Mouse (Mus musculus) myocyte (in vitro differentiated cells): ENCODE data around the gene Jmjd6. TPM values are rescaled to one million over a fixed set of nuclear protein-coding genes. Genes with fewer than 3 reads are reported as not detected.

Experiments
- H3K27me3 ChIP-seq: one replicate; pipeline ENCODE4 v1.6.1; 2011; ENCODE audit not compliant: control insufficient read depth, insufficient read depth, insufficient read length
- H3K36me3 ChIP-seq: one replicate; pipeline ENCODE4 v1.6.1; 2011; ENCODE audit not compliant: control insufficient read depth, insufficient read depth
- H3K4me2 ChIP-seq: one replicate; pipeline ENCODE4 v1.6.1; 2011; ENCODE audit warnings: low read depth, control low read depth
- H3K4me3 ChIP-seq: one replicate; pipeline ENCODE4 v1.5.1; 2011; ENCODE audit warnings: mild to moderate bottlenecking, control low read depth, moderate library complexity
- H3K79me2 ChIP-seq: one replicate; pipeline ENCODE4 v1.6.1; 2011; ENCODE audit not compliant: control insufficient read depth, insufficient read depth
- H3ac ChIP-seq: one replicate; pipeline ENCODE4 v1.6.1; 2011; ENCODE audit not compliant: control insufficient read depth, insufficient read length
- CEBPB ChIP-seq: IDR thresholded peaks from 2 replicates; pipeline ENCODE4 v1.6.1; 2011; ENCODE audit warnings: mild to moderate bottlenecking, moderate library complexity; ENCODE audit not compliant: poor library complexity, insufficient read depth, severe bottlenecking
- E2F4 ChIP-seq: IDR thresholded peaks from one replicate; pipeline ENCODE4 v1.6.1; 2011; ENCODE audit warnings: mild to moderate bottlenecking, control low read depth, moderate library complexity; ENCODE audit not compliant: insufficient read depth
- MAX ChIP-seq: IDR thresholded peaks from one replicate; pipeline ENCODE4 v1.6.1; 2011; ENCODE audit warnings: low read depth, mild to moderate bottlenecking, control low read depth
- MYOD1 ChIP-seq, 3 experiments: IDR thresholded peaks; one replicate each; pipeline ENCODE4 v1.6.1; 2011; ENCODE audit warnings: control low read depth in 2 of 3, low read depth in 2 of 3, mild to moderate bottlenecking in 2 of 3, moderate library complexity in 1 of 3; ENCODE audit not compliant: insufficient read length in 2 of 3, control insufficient read depth in 1 of 3
- MYOG ChIP-seq, 3 experiments: IDR thresholded peaks; one replicate each; pipeline ENCODE4 v1.6.1; 2011; ENCODE audit warnings: control low read depth in 2 of 3, low read depth in 2 of 3, mild to moderate bottlenecking in 2 of 3; ENCODE audit not compliant: insufficient read length in 2 of 3, control insufficient read depth in 1 of 3, insufficient read depth in 1 of 3
- POLR2A ChIP-seq: IDR thresholded peaks from one replicate; pipeline ENCODE4 v1.6.1; 2011; ENCODE audit warnings: low read depth, mild to moderate bottlenecking, control low read depth, moderate library complexity; ENCODE audit not compliant: insufficient read length
- POLR2AphosphoS2 ChIP-seq: IDR thresholded peaks from one replicate; pipeline ENCODE4 v1.6.1; 2011; ENCODE audit warnings: low read depth, control low read depth; ENCODE audit not compliant: insufficient read length
- REST ChIP-seq: IDR thresholded peaks from one replicate; pipeline ENCODE4 v1.6.1; 2011; ENCODE audit warnings: mild to moderate bottlenecking, control low read depth, moderate library complexity; ENCODE audit not compliant: insufficient read depth, insufficient read length
- SRF ChIP-seq: IDR thresholded peaks from one replicate; pipeline ENCODE4 v1.6.1; 2011; ENCODE audit warnings: low read depth; ENCODE audit not compliant: control insufficient read depth, insufficient read length
- TCF12 ChIP-seq: IDR thresholded peaks from one replicate; pipeline ENCODE4 v1.6.1; 2011; ENCODE audit warnings: mild to moderate bottlenecking, control low read depth; ENCODE audit not compliant: poor library complexity, insufficient read depth, severe bottlenecking
- TCF3 ChIP-seq: IDR thresholded peaks from one replicate; pipeline ENCODE4 v1.6.1; 2011; ENCODE audit warnings: low read depth, control low read depth; ENCODE audit not compliant: insufficient read length
- USF1 ChIP-seq: IDR thresholded peaks from one replicate; pipeline ENCODE4 v1.6.1; 2011; ENCODE audit warnings: low read depth, mild to moderate bottlenecking, control low read depth, moderate library complexity
- polyA plus RNA-seq: library from polyadenylated mRNA; unstranded; fragments of >200 nt; fragmentation: generic; extraction: Trizol; gene quantifications from one replicate; pipeline ENCODE4 v1.2.1, GENCODE M21; 2012; ENCODE audit warnings: missing spikeins

Gene Jmjd6
- polyA plus RNA-seq, 1 experiment = 55.1 TPM

GRCm38 (mm10) chr11:116823255-116823654 lies 20.0 kb downstream of the Jmjd6 start:
- no peak overlapping the region for H3K4me2 ChIP-seq
- no peaks in the 10 kb centered on the region for H3K27me3 ChIP-seq
- TF ChIP-seq MYOG (IDR thresholded peaks at IDR 0.05; ENCODE audit: control insufficient read depth in 1 of 3, insufficient read depth in 1 of 3, insufficient read length in 2 of 3, low read depth in 2 of 3) (no peak), POLR2AphosphoS2 (no peak), USF1 (no peak), E2F4 (no peak), TCF3 (no peak), POLR2A (no peak), TCF12 (no peak), CEBPB (no peak), SRF (no peak), REST (no peak), MYOD1 (IDR thresholded peaks at IDR 0.05; ENCODE audit: control insufficient read depth in 1 of 3, insufficient read length in 2 of 3, low read depth in 2 of 3) (no peak), MAX (no peak)
- no peak overlapping the region for H3K4me3 ChIP-seq
- H3K79me2 ChIP-seq = peaks cover 89% of the 10 kb centered on the region
- no peaks in the 10 kb centered on the region for H3K36me3 ChIP-seq
- no peak overlapping the region for H3ac ChIP-seq

- Histone ChIP-seq H3K27me3 (no peaks in the 10 kb centered on the region), H3K79me2 (peaks cover 92% of the 10 kb centered on the region), H3K36me3 (no peaks in the 10 kb centered on the region), H3ac (no peak overlapping the region), H3K4me3 (no peak overlapping the region), H3K4me2 (peak overlapping the region; percentile 69)
- TF ChIP-seq SRF (no peak), E2F4 (no peak), REST (no peak), POLR2A (no peak), MYOD1 (IDR thresholded peaks at IDR 0.05; ENCODE audit: control insufficient read depth in 1 of 3, insufficient read length in 2 of 3, low read depth in 2 of 3) (no peak), TCF12 (no peak), MYOG (IDR thresholded peaks at IDR 0.05; ENCODE audit: control insufficient read depth in 1 of 3, insufficient read depth in 1 of 3, insufficient read length in 2 of 3, low read depth in 2 of 3) (no peak), TCF3 (no peak), MAX (no peak), USF1 (no peak), POLR2AphosphoS2 (no peak), CEBPB (no peak)
Measured at GRCm38 (mm10) chr11:116822626-116823025, 20.6 kb downstream of the Jmjd6 start.

- peaks cover 92% of the 10 kb centered on the region for H3K79me2 ChIP-seq
- H3ac ChIP-seq = no peak overlapping the region
- H3K27me3 ChIP-seq = no peaks in the 10 kb centered on the region
- TF ChIP-seq TCF12 (no peak), E2F4 (no peak), USF1 (no peak), MYOG (IDR thresholded peaks at IDR 0.05; ENCODE audit: control insufficient read depth in 1 of 3, insufficient read depth in 1 of 3, insufficient read length in 2 of 3, low read depth in 2 of 3) (no peak), MYOD1 (IDR thresholded peaks at IDR 0.05; ENCODE audit: control insufficient read depth in 1 of 3, insufficient read length in 2 of 3, low read depth in 2 of 3) (no peak), MAX (no peak), TCF3 (no peak), POLR2A (no peak), REST (no peak), POLR2AphosphoS2 (no peak)
- H3K4me3 ChIP-seq = no peak overlapping the region
- peak overlapping the region; percentile 69 for H3K4me2 ChIP-seq
- H3K36me3 ChIP-seq = no peaks in the 10 kb centered on the region
Measured at GRCm38 (mm10) chr11:116822215-116822614, 21.0 kb downstream of the Jmjd6 start.

- H3K79me2 ChIP-seq = peaks cover 85% of the 10 kb centered on the region
- H3K4me3 ChIP-seq = no peak overlapping the region
- H3K36me3 ChIP-seq = no peaks in the 10 kb centered on the region
- TF ChIP-seq USF1 (no peak), MYOD1 (IDR thresholded peaks at IDR 0.05; ENCODE audit: control insufficient read depth in 1 of 3, insufficient read length in 2 of 3, low read depth in 2 of 3) (peak in 1 of 3 experiments; percentile 3), POLR2A (peak; percentile 13)
- no peaks in the 10 kb centered on the region for H3K27me3 ChIP-seq
- peak overlapping the region; percentile 69 for H3K4me2 ChIP-seq
- no peak overlapping the region for H3ac ChIP-seq
Measured at GRCm38 (mm10) chr11:116821057-116821940, 21.9 kb downstream of the Jmjd6 start.

GRCm38 (mm10) chr11:116819932-116820593 lies 23.2 kb downstream of the Jmjd6 start:
- H3K36me3 ChIP-seq = no peaks in the 10 kb centered on the region
- H3K27me3 ChIP-seq = no peaks in the 10 kb centered on the region
- no peak overlapping the region for H3K4me3 ChIP-seq
- H3K79me2 ChIP-seq = peaks cover 88% of the 10 kb centered on the region
- H3K4me2 ChIP-seq = peak overlapping the region; percentile 69
- TF ChIP-seq POLR2A (no peak), MYOG (IDR thresholded peaks at IDR 0.05; ENCODE audit: control insufficient read depth in 1 of 3, insufficient read depth in 1 of 3, insufficient read length in 2 of 3, low read depth in 2 of 3) (peak; percentile 29 to 70 (median 53)), TCF12 (peak; percentile 16), MYOD1 (IDR thresholded peaks at IDR 0.05; ENCODE audit: control insufficient read depth in 1 of 3, insufficient read length in 2 of 3, low read depth in 2 of 3) (peak; percentile 37 to 74 (median 66))
- no peak overlapping the region for H3ac ChIP-seq
